In the genomic region with DNA sequence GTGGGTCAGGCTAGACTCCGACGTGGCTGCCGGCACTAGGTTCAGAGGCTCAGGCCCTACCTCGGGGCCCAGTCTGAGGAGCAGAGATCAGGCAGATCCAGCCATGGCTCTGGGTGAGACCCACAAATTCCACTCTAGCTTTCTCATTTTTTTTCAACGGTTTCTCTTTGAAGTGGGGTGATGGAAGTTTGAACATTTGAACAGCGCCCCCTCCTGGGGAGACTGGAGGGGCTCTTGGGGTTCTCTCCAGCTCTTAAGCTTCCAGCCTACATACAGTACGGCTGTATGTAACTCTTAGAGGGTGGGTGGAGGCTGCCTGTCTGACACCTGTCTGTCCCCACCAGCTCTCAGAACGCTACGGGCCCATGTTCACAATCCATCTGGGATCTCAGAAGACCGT, we compare ENCODE assay signal across 9 mouse cellular contexts. TPM values are rescaled to one million over a fixed set of nuclear protein-coding genes. Genes with fewer than 3 reads are reported as not detected.
DNase-seq lines count a peak whose midpoint lies in the region; ATAC-seq and TF ChIP-seq lines count a peak whose summit lies in the region.
"Had no signal": no experiment of that assay in that cellular context is flagged by ENCODE, and none has a peak within 500 bp of the region (broad histone marks: within the 10 kb centered on the region; RNA-seq: fewer than 3 reads in every experiment).

No protein-coding gene starts in this region.

- no peak for TF ChIP-seq EP300 in MEL (IDR thresholded peaks at IDR 0.05; ENCODE audit: low read depth in 1 of 2, low read length in 2 of 2)

- H3K27ac ChIP-seq in left cerebral cortex, adult 2 months: no peak overlapping the region
- H3K27ac ChIP-seq in MEL (ENCODE audit: control insufficient read depth, low read depth, low read length): no peak overlapping the region

- intact Hi-C loops in left cerebral cortex, adult 2 months (cut with DNase I): loop anchor here (10.0 kb wide), 1 partner anchor 509 kb away; no protein-coding TSS in a partner anchor

- H3K79me2 ChIP-seq in MEL (ENCODE audit: control insufficient read depth, insufficient read depth, low read length, poor library complexity): no peaks in the 10 kb centered on the region

- peak; percentile 48 for TF ChIP-seq CTCF in left cerebral cortex, adult 2 months (IDR thresholded peaks at IDR 0.05)
- TF ChIP-seq CTCF in MEL (IDR thresholded peaks at IDR 0.05 in 2 of 3, conservative IDR thresholded peaks at IDR 0.05 in 1 of 3; ENCODE audit: control insufficient read depth in 1 of 3, insufficient read depth in 1 of 3, low read depth in 2 of 3, low read length in 3 of 3, poor library complexity in 1 of 3, severe bottlenecking in 1 of 3): peak; percentile 64 to 86 (median 76)

- 0 out of 2 replicates have a peak, but pooled peaks have one; percentile 40 for ATAC-seq in erythroblast, adult 5-6 weeks (replicated peaks; ENCODE audit: low FRiP score, poor library complexity, severe bottlenecking)

- no peaks in the 10 kb centered on the region for H3K4me1 ChIP-seq in MEL (ENCODE audit: control insufficient read depth in 1 of 2, insufficient read depth in 2 of 2, low read length in 2 of 2)

- H3K9ac ChIP-seq in MEL (ENCODE audit: control insufficient read depth, low read depth, low read length, poor library complexity, severe bottlenecking): 0 out of 2 replicates have a peak overlapping the region, but pooled peaks have one; percentile 29

- no peak overlapping the region for H3K4me3 ChIP-seq in left cerebral cortex, adult 2 months
- H3K4me3 ChIP-seq in MEL (ENCODE audit: control insufficient read depth in 1 of 2, insufficient read depth in 1 of 2, low read depth in 2 of 2, low read length in 2 of 2): no peak overlapping the region

- peak; percentile 57 for TF ChIP-seq RAD21 in MEL (IDR thresholded peaks at IDR 0.05; ENCODE audit: low read depth, low read length)

- DNase-seq in left cerebral cortex, adult 2 months (ENCODE audit: extremely low spot score in 1 of 2, low spot score in 2 of 2): no peak
- no peak for DNase-seq in left cerebral cortex, adult 8-10 months (ENCODE audit: low spot score in 2 of 2)
- DNase-seq in MEL (ENCODE audit: low read depth, low spot score): peak; percentile 83
- DNase-seq in splenic B cell, adult 2 months (ENCODE audit: low read depth, low spot score): peak; percentile 69
- no peak for DNase-seq in layer of hippocampus, adult 8-10 months (ENCODE audit: low spot score in 2 of 2)
- DNase-seq in cerebellum, postnatal 36 days: no peak
- no peak for DNase-seq in cerebellum, adult 9-10 months

- no peaks in the 10 kb centered on the region for H3K9me3 ChIP-seq in MEL (replicated peaks; ENCODE audit: insufficient read depth, low read length)

- no peak for TF ChIP-seq POLR2A in MEL (IDR thresholded peaks at IDR 0.05; ENCODE audit: control insufficient read depth in 1 of 2, insufficient read depth in 1 of 2, low read depth in 1 of 2, low read length in 2 of 2, poor library complexity in 1 of 2)

- H3K36me3 ChIP-seq in MEL (ENCODE audit: control insufficient read depth in 1 of 2, insufficient read depth in 2 of 2, low read length in 2 of 2): no peaks in the 10 kb centered on the region
- no peaks in the 10 kb centered on the region for H3K36me3 ChIP-seq in splenic B cell, adult 2 months (ENCODE audit: control insufficient read depth, insufficient read depth, low read length, poor library complexity, severe bottlenecking)

- H3K27me3 ChIP-seq in MEL (ENCODE audit: control insufficient read depth in 1 of 2, insufficient read depth in 2 of 2, low read length in 2 of 2): no peaks in the 10 kb centered on the region
- no peaks in the 10 kb centered on the region for H3K27me3 ChIP-seq in splenic B cell, adult 2 months (ENCODE audit: control insufficient read depth, insufficient read depth, low read length, poor library complexity, severe bottlenecking)

TF ChIP-seq in MEL, 35 proteins besides CTCF, POLR2A, EP300 and RAD21:
- TF ChIP-seq SMC3 (IDR thresholded peaks at IDR 0.05; ENCODE audit: low read depth, low read length) (peak; percentile 88), MXI1 (IDR thresholded peaks at IDR 0.05; ENCODE audit: low read depth, low read length) (no peak), TCF12 (IDR thresholded peaks at IDR 0.05; ENCODE audit: low read depth, low read length) (peak; percentile 28; the same call in 1 of the 2 replicates), ZC3H11A (IDR thresholded peaks at IDR 0.05; ENCODE audit: low read depth, low read length) (peak; percentile 58), MAZ (IDR thresholded peaks at IDR 0.05; ENCODE audit: low read depth, low read length) (peak; percentile 49; the same call in 1 of the 2 replicates), GATA1 (IDR thresholded peaks at IDR 0.05; ENCODE audit: low read depth, low read length) (no peak), JUND (IDR thresholded peaks at IDR 0.05; ENCODE audit: low read depth, low read length) (no peak), GABPA (IDR thresholded peaks at IDR 0.05; ENCODE audit: low read depth, low read length) (no peak), ZNF384 (IDR thresholded peaks at IDR 0.05; ENCODE audit: low read depth, low read length) (peak; percentile 76)

RNA-seq across cellular contexts. Expression of a gene that starts 1.1 kb away (rescaled TPM):
- not detected for total RNA-seq in left cerebral cortex, adult 2 months (2021)
- not detected for total RNA-seq in left cerebral cortex, adult 8-10 months (2022)
- total RNA-seq in MEL (2012; rRNA removed): not detected in 2 replicates
- polyA plus RNA-seq in MEL (2012; ENCODE audit: insufficient read depth in 1 of 2, insufficient read length in 2 of 2, low read depth in 1 of 2, low replicate concordance in 2 of 2, missing spikeins in 1 of 2): not detected
- not detected in 2 replicates for total RNA-seq in erythroblast, adult 5-6 weeks (2015; ENCODE audit: low replicate concordance)
- not detected in 2 replicates for total RNA-seq in erythroblast, adult 5-6 weeks (2017; ENCODE audit: low replicate concordance)
- total RNA-seq in layer of hippocampus, adult 8-10 months (2022): not detected
- total RNA-seq: layer of hippocampus, postnatal 10 days had no signal

RNA-seq across cellular contexts. Expression of a gene that starts 2.3 kb away (rescaled TPM):
- total RNA-seq in left cerebral cortex, adult 2 months (2021): 10 to 100 TPM; 67.6 to 69.4 TPM
- 10 to 100 TPM; 59.2 to 62.6 (median 61.3) TPM for total RNA-seq in left cerebral cortex, adult 8-10 months (2022)
- 49.1 and 53.0 TPM in 2 replicates for total RNA-seq in MEL (2012; rRNA removed)
- 10 to 100 TPM in 1 of 2 experiments, not detected in 1; 73.2 TPM for polyA plus RNA-seq in MEL (2012; ENCODE audit: insufficient read depth in 1 of 2, insufficient read length in 2 of 2, low read depth in 1 of 2, low replicate concordance in 2 of 2, missing spikeins in 1 of 2)
- total RNA-seq in erythroblast, adult 5-6 weeks (2015; ENCODE audit: low replicate concordance): 4.2 and 6.5 TPM in 2 replicates
- total RNA-seq in erythroblast, adult 5-6 weeks (2017; ENCODE audit: low replicate concordance): 7.7 and 8.8 TPM in 2 replicates
- 10 to 100 TPM; 59.0 to 75.5 (median 67.5) TPM for total RNA-seq in layer of hippocampus, adult 8-10 months (2022)

RNA-seq across cellular contexts. Expression of a gene that starts 24.0 kb away (rescaled TPM):
- 10 to 100 TPM; 12.5 to 13.9 TPM for total RNA-seq in left cerebral cortex, adult 2 months (2021)
- 10 to 100 TPM; 15.9 to 17.1 (median 16.4) TPM for total RNA-seq in left cerebral cortex, adult 8-10 months (2022)
- 0.92 and 2.1 TPM in 2 replicates for total RNA-seq in MEL (2012; rRNA removed)
- polyA plus RNA-seq in MEL (2012; ENCODE audit: insufficient read depth in 1 of 2, insufficient read length in 2 of 2, low read depth in 1 of 2, low replicate concordance in 2 of 2, missing spikeins in 1 of 2): 1 to 10 TPM in 1 of 2 experiments, not detected in 1; 4.5 TPM
- 27.3 and 37.2 TPM in 2 replicates for total RNA-seq in erythroblast, adult 5-6 weeks (2015; ENCODE audit: low replicate concordance)
- 49.4 and 58.3 TPM in 2 replicates for total RNA-seq in erythroblast, adult 5-6 weeks (2017; ENCODE audit: low replicate concordance)
- 10 to 100 TPM; 12.2 to 14.8 (median 13.2) TPM for total RNA-seq in layer of hippocampus, adult 8-10 months (2022)

RNA-seq across cellular contexts. Expression of a gene that starts 28.1 kb away (rescaled TPM):
- 100 to 1,000 TPM; 242 to 256 TPM for total RNA-seq in left cerebral cortex, adult 2 months (2021)
- 100 to 1,000 TPM; 207 to 227 (median 217) TPM for total RNA-seq in left cerebral cortex, adult 8-10 months (2022)
- 38.3 and 52.9 TPM in 2 replicates for total RNA-seq in MEL (2012; rRNA removed)
- 10 to 100 TPM in 1 of 2 experiments, not detected in 1; 59.8 TPM for polyA plus RNA-seq in MEL (2012; ENCODE audit: insufficient read depth in 1 of 2, insufficient read length in 2 of 2, low read depth in 1 of 2, low replicate concordance in 2 of 2, missing spikeins in 1 of 2)
- total RNA-seq in erythroblast, adult 5-6 weeks (2015; ENCODE audit: low replicate concordance): 8.3 and 11.9 TPM in 2 replicates
- 5.4 and 9.1 TPM in 2 replicates for total RNA-seq in erythroblast, adult 5-6 weeks (2017; ENCODE audit: low replicate concordance)
- 100 to 1,000 TPM; 148 to 186 (median 164) TPM for total RNA-seq in layer of hippocampus, adult 8-10 months (2022)

RNA-seq across cellular contexts. Expression of a gene that starts 51.6 kb away (rescaled TPM):
- under 1 TPM; 0.29 to 0.63 TPM for total RNA-seq in left cerebral cortex, adult 2 months (2021)
- 1 to 10 TPM in 1 of 4 experiments, under 1 TPM in 3; 0.32 to 1.5 (median 0.70) TPM for total RNA-seq in left cerebral cortex, adult 8-10 months (2022)
- total RNA-seq in MEL (2012; rRNA removed): 0.10 and 0.12 TPM in 2 replicates
- polyA plus RNA-seq in MEL (2012; ENCODE audit: insufficient read depth in 1 of 2, insufficient read length in 2 of 2, low read depth in 1 of 2, low replicate concordance in 2 of 2, missing spikeins in 1 of 2): under 1 TPM in 1 of 2 experiments, not detected in 1; 0.21 TPM
- total RNA-seq in erythroblast, adult 5-6 weeks (2015; ENCODE audit: low replicate concordance): 1.9 and 2.1 TPM in 2 replicates
- 2.9 and 4.3 TPM in 2 replicates for total RNA-seq in erythroblast, adult 5-6 weeks (2017; ENCODE audit: low replicate concordance)
- 1 to 10 TPM in 2 of 4 experiments, under 1 TPM in 2; 0.54 to 1.2 (median 0.83) TPM for total RNA-seq in layer of hippocampus, adult 8-10 months (2022)

Comparison
In these comparisons a context has a peak if more than half of its experiments do, and no peak if none do; other contexts are left out.
1. DNase-seq: peak in MEL (single experiment) and splenic B cell, adult 2 months (single experiment); none in left cerebral cortex, adult 2 months (0 of 2), left cerebral cortex, adult 8-10 months (0 of 2), layer of hippocampus, adult 8-10 months (0 of 2), cerebellum, postnatal 36 days (0 of 2) and cerebellum, adult 9-10 months (single experiment).